Mouse (Mus musculus) mouse embryonic stem cell (cell line): Measurements from ENCODE around the gene Kcnh6.
"Not testable (repeated sequence)": the region's sequence is repeated elsewhere in the genome, so short reads cannot be mapped to it uniquely, and the experiment has no call there.

Experiments used
- in situ Hi-C, 2 experiments: fragments of 300-500 bp; cut with MboI; formaldehyde crosslinking; loops; 1 replicate in 1 of 2; 3 replicates in 1 of 2; pipeline ENCODE4 v1.14.3; 2019 to 2020; ENCODE audit warnings: low sequenced_read_pairs in 2 of 2, low pct_unique_long_range_greater_than_20kb in 1 of 2, mixed read lengths in 1 of 2; ENCODE audit not compliant: unreplicated experiment in 1 of 2

Kcnh6 gene

GRCm38 (mm10) chr11:106005970-106006369, 2.0 kb upstream of the Kcnh6 start:
- in situ Hi-C loops = no loop called here

GRCm38 (mm10) chr11:106012711-106013110, 4.8 kb downstream of the Kcnh6 start:
- in situ Hi-C loops = no loop called here

DNA sequence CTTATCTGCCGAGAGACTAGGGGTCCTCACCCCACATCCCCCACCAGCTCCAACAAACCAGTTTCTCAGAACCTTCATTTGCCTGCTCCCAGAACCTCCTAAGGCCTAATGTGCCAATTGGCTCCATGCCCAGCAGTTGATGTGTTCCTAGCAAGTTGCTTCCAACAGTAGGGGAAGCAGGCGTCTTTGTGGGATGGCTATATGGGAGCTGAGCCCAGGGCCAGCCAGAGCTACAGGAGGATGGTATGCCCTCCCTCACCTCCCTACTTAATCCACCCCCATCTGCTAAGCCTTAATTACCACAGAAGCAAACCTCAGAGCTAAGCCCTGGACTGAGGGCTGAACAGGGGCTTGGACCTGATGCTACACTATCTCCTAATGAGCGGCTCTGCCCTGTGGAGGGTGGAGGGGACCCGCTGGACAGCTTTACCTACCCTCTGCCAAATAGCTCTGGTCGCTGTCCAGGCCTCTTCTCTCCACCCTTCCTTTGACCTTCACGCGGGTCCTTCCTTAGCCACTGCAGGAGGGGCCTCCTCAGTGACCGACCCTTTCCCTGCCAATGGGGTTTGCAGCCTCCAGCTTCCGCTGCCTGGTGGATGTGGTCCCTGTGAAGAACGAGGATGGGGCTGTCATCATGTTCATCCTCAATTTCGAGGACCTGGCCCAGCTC, 5.8 kb downstream of the Kcnh6 start:
- in situ Hi-C loops = no loop called here

DNA sequence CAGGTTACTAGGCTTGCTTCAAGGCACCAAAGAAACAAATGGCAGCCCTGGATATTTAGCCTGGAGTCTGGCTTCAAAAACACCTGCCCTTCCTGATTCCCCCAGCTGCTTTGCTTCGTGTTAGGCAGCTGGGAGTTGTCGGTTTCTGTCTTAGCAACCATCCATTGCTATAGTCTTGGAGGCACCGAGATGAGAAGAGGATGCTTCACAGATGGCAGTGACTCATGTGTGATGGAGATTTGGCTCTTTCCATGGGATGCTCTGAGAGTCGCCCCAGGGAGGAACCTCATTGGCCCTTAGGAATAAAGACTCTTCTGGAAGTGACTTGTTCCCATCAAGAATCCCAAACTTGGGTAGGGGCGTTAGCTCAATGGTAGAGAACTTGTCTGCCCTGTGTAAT, 8.5 kb downstream of the Kcnh6 start:
- in situ Hi-C loops = no loop called here

- in situ Hi-C loops = no loop called here
Measured at GRCm38 (mm10) chr11:106020051-106020763, 12.3 kb downstream of the Kcnh6 start.

GRCm38 (mm10) chr11:106025774-106026173, 17.9 kb downstream of the Kcnh6 start:
- in situ Hi-C loops = no loop called here

DNA sequence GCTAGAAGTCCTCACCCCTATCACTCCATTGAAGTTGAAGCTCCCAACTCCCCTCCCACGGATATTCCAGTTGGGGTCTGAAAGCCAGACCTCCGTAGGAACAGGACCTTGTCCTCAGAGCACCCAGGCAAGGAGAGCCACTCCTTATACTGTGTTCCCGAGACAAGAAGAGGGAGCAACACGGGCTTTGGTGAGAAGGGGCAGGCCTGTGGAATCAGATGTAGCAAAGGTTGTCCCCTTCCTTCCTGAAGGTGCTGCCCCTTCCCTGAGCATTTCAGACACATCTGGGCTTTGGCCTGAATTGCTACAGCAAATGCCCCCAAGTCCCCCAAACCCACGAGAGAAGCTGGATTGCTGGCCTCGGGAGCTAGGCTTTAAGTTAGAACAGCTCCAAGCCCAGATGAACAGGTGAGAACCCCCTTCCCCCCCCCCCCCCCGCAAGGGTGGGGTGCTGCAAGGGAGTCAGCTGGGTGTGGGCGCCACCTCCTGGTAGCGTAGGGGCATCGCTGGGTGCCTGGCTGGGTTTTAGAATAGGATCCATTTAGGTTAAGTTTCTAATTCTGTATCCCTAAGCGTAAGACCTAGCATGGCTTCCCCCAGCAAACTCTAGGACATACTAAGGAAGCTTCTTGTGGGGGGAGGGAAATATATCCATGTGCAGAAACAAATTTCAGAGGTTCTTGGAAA, 18.7 kb downstream of the Kcnh6 start:
- in situ Hi-C loops = no loop called here

DNA sequence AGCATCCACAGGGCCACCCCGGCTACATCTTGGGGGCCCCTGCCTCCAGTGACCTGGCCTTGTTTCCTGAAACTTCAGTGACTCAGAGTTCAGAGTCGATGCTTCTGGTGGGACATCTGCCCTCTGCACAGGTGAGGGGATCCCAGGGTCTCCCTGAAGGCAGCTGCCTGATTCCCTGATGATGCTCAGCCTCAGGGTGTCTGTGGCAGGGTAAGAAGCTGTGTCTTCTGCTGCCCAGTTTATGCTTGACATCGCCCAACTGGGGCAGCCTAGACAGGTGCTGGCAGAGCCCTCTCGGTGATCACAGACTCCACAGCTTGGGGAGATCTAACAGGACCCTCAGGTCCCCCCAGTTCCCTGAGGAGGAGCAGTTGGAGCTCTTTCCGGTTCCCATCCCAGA, 19.7 kb downstream of the Kcnh6 start:
- in situ Hi-C loops = no loop called here

DNA sequence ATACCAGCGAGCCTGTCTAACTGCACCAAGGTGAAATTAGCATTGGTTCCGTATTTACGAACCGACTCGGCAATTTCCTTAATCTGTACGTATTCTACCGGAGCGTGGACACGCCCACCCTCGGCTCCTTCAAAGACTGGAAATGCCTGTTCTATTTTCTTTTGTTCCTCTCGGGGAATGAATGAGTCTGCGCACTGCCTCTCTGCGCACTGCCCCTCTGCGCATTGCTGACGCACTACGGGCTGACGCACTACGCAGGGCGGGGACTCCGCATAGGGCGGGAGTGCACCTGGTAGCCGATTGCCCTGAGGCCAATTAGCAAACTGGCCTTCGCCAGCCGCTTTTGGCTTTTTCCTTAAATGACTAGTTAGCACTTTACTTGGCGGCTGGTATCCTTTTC, 24.1 kb downstream of the Kcnh6 start:
- in situ Hi-C loops = not testable (repeated sequence)

DNA sequence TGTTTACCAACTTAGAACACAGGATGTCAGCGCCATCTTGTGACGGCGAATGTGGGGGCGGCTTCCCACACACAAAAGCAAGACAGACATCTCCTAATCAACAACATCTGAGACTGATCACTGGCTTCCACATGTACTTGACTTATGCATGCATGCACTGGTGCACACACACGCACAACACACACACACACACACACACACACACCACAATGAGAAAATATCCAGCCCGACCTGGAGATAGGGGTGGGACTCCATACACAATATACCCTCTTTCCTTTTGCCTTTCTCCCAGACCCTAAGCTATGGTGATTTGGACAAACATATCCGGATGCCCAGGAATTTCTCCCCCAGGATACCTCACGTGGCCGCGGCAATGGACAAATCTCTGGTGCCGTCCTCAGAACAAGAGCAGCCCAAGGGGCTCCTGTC, 25.6 kb downstream of the Kcnh6 start:
- in situ Hi-C loops = no loop called here

DNA sequence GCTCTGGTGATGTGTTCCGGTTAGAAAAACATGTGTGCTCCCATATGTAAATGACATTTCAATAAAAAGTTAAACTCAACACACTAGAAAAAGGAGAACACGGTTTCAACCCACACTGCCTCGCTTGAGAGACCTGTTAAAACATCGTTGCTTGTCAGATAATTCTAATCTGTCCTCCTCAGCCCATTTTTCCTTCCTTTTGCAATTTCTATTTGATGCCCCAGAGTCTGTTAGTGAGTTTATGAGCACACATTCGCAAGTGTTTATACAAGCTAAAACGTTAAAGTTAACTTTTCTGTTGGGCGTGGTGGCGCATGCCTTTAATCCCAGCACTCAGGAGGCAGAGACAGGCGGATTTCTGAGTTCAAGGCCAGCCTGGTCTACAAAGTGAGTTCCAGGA, 27.1 kb downstream of the Kcnh6 start:
- in situ Hi-C loops = no loop called here

- in situ Hi-C loops = no loop called here
Measured at GRCm38 (mm10) chr11:106036548-106037417, 28.9 kb downstream of the Kcnh6 start, which contains the start of gene Dcaf7. Gene Dcaf7 (plus strand): TSS chr11:106036872.

GRCm38 (mm10) chr11:106037418-106037751, 29.5 kb downstream of the Kcnh6 start:
- in situ Hi-C loops = no loop called here

GRCm38 (mm10) chr11:106044349-106044748, 36.4 kb downstream of the Kcnh6 start:
- in situ Hi-C loops = no loop called here

- in situ Hi-C loops = no loop called here
Measured at GRCm38 (mm10) chr11:106045256-106045655, 37.3 kb downstream of the Kcnh6 start.

DNA sequence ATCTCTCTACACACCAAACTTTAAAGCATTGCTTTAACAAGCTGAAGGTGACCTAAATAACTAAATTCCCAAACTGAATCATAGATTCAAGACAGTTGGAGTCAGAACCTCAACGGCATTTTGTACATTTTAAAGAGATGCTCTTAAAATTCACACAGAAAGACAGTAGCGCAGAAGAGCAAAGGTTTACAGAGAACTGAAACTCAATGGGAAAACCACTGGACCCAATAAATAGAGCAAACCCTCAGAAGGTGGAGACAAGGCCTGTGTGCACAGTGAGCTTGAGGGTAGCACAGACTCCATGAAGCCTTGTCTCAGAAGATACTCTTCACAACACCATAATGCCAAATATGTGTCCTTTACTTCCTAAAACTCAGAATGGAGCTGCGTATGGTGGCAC, 37.9 kb downstream of the Kcnh6 start:
- in situ Hi-C loops = no loop called here

DNA sequence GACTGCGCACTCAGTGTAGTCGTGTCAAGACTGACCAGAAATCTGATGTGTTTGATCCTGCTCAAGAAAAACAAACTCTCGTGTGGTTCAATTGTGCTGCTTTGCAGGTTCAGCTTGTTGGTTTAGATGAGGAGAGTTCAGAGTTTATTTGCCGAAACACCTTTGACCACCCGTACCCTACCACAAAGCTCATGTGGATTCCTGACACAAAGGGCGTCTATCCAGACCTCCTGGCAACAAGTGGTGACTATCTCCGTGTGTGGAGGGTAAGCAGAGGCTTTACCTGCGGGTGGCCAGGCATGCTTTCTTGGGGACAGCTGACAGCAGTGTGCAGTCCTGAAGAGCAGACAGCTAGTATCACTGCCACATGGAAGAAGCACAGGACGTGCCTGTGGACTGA, 38.7 kb downstream of the Kcnh6 start:
- in situ Hi-C loops = no loop called here

DNA sequence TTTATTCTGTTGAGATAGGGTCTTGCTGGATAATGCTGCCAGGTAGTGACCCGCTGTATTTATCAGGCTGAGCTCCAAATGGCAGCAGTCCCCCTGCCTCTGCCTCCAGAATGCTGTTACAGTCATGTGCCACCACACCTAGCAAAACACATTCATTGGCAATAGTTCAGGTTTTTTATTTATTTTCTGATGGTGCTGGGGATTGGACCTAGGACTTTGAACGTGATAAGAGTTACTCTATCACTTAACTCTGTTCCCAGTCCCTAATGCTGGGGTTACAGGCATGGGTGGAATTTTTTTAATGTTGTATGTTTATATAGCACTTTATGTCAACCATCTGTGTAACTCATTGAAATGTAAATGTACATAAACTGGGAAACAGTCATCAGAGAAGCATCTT, 46.0 kb downstream of the Kcnh6 start:
- in situ Hi-C loops = no loop called here

GRCm38 (mm10) chr11:106054600-106054999, 46.7 kb downstream of the Kcnh6 start:
- in situ Hi-C loops = no loop called here
